Mouse (Mus musculus): ENCODE data around the gene Bbs9. TPM values are rescaled to one million over a fixed set of nuclear protein-coding genes. Genes with fewer than 3 reads are reported as not detected.

Gene Bbs9
- polyA plus RNA-seq, 1 experiment: 3.3 TPM

- no peak for TF ChIP-seq CEBPB (IDR thresholded peaks at IDR 0.05; ENCODE audit: low read depth)
- no peak overlapping the region for H3ac ChIP-seq (ENCODE audit: control insufficient read depth, insufficient read length, low read depth)
- H3K79me2 ChIP-seq (ENCODE audit: control insufficient read depth, insufficient read depth): no peaks in the 10 kb centered on the region
Observed at GRCm38 (mm10) chr9:22754081-22754672, 278.7 kb downstream of the Bbs9 start.

GRCm38 (mm10) chr9:22758487-22758886 lies 283.0 kb downstream of the Bbs9 start:
- Histone ChIP-seq H3K79me2 (ENCODE audit: control insufficient read depth, insufficient read depth) (no peaks in the 10 kb centered on the region), H3K79me3 (ENCODE audit: low read depth) (no peaks in the 10 kb centered on the region), H3K4me3 (ENCODE audit: insufficient read depth, poor library complexity, severe bottlenecking) (no peak overlapping the region), H3K36me3 (ENCODE audit: control insufficient read depth, insufficient read depth) (no peaks in the 10 kb centered on the region), H3ac (ENCODE audit: control insufficient read depth, insufficient read length, low read depth) (no peak overlapping the region), H3K27me3 (ENCODE audit: control insufficient read depth, insufficient read depth, insufficient read length) (no peaks in the 10 kb centered on the region)
- no peak for TF ChIP-seq FOSL1 (IDR thresholded peaks at IDR 0.05; ENCODE audit: insufficient read depth, low read length, poor library complexity, severe bottlenecking)
- no peak for TF ChIP-seq USF1 (IDR thresholded peaks at IDR 0.05; ENCODE audit: low read depth)
- no peak for TF ChIP-seq CTCF (IDR thresholded peaks at IDR 0.05; ENCODE audit: control insufficient read depth, insufficient read depth, insufficient read length)
- TF ChIP-seq MYOD1 (IDR thresholded peaks at IDR 0.05; ENCODE audit: control insufficient read depth, insufficient read length, low read depth): no peak
- no peak for TF ChIP-seq MYOG (IDR thresholded peaks at IDR 0.05; ENCODE audit: control insufficient read depth, extremely low read depth, insufficient read length)

More at GRCm38 (mm10) chr9:22754081-22754672, 278.7 kb downstream of the Bbs9 start:
- Histone ChIP-seq H3K36me3 (ENCODE audit: control insufficient read depth, insufficient read depth) (no peaks in the 10 kb centered on the region), H3K79me3 (ENCODE audit: low read depth) (no peaks in the 10 kb centered on the region), H3K27me3 (ENCODE audit: control insufficient read depth, insufficient read depth, insufficient read length) (no peaks in the 10 kb centered on the region), H3K4me3 (ENCODE audit: insufficient read depth, poor library complexity, severe bottlenecking) (no peak overlapping the region)

- Histone ChIP-seq H3K4me3 (ENCODE audit: insufficient read depth, poor library complexity, severe bottlenecking) (no peak overlapping the region), H3K27me3 (ENCODE audit: control insufficient read depth, insufficient read depth, insufficient read length) (no peaks in the 10 kb centered on the region), H3ac (ENCODE audit: control insufficient read depth, insufficient read length, low read depth) (no peak overlapping the region), H3K79me3 (ENCODE audit: low read depth) (no peaks in the 10 kb centered on the region), H3K79me2 (ENCODE audit: control insufficient read depth, insufficient read depth) (no peaks in the 10 kb centered on the region), H3K36me3 (ENCODE audit: control insufficient read depth, insufficient read depth) (no peaks in the 10 kb centered on the region)
- TF ChIP-seq CEBPB (IDR thresholded peaks at IDR 0.05; ENCODE audit: low read depth) (no peak), USF1 (IDR thresholded peaks at IDR 0.05; ENCODE audit: low read depth) (no peak), FOSL1 (IDR thresholded peaks at IDR 0.05; ENCODE audit: insufficient read depth, low read length, poor library complexity, severe bottlenecking) (no peak), MYOD1 (IDR thresholded peaks at IDR 0.05; ENCODE audit: control insufficient read depth, insufficient read length, low read depth) (no peak), MAX (IDR thresholded peaks at IDR 0.05) (no peak), CTCF (IDR thresholded peaks at IDR 0.05; ENCODE audit: control insufficient read depth, insufficient read depth, insufficient read length) (no peak), MYOG (IDR thresholded peaks at IDR 0.05; ENCODE audit: control insufficient read depth, extremely low read depth, insufficient read length) (no peak)
Observed at GRCm38 (mm10) chr9:22759241-22759640, 283.7 kb downstream of the Bbs9 start.

GRCm38 (mm10) chr9:22760376-22760775 lies 284.9 kb downstream of the Bbs9 start:
- TF ChIP-seq MAX (IDR thresholded peaks at IDR 0.05) (no peak), CEBPB (IDR thresholded peaks at IDR 0.05; ENCODE audit: low read depth) (no peak), USF1 (IDR thresholded peaks at IDR 0.05; ENCODE audit: low read depth) (no peak), MYOG (IDR thresholded peaks at IDR 0.05; ENCODE audit: control insufficient read depth, extremely low read depth, insufficient read length) (no peak), MYOD1 (IDR thresholded peaks at IDR 0.05; ENCODE audit: control insufficient read depth, insufficient read length, low read depth) (no peak), FOSL1 (IDR thresholded peaks at IDR 0.05; ENCODE audit: insufficient read depth, low read length, poor library complexity, severe bottlenecking) (no peak), CTCF (IDR thresholded peaks at IDR 0.05; ENCODE audit: control insufficient read depth, insufficient read depth, insufficient read length) (no peak)
- no peak overlapping the region for H3ac ChIP-seq (ENCODE audit: control insufficient read depth, insufficient read length, low read depth)

GRCm38 (mm10) chr9:22761487-22761886 lies 286.0 kb downstream of the Bbs9 start:
- Histone ChIP-seq H3K27me3 (ENCODE audit: control insufficient read depth, insufficient read depth, insufficient read length) (no peaks in the 10 kb centered on the region), H3K79me3 (ENCODE audit: low read depth) (no peaks in the 10 kb centered on the region), H3K79me2 (ENCODE audit: control insufficient read depth, insufficient read depth) (no peaks in the 10 kb centered on the region), H3K36me3 (ENCODE audit: control insufficient read depth, insufficient read depth) (no peaks in the 10 kb centered on the region), H3ac (ENCODE audit: control insufficient read depth, insufficient read length, low read depth) (no peak overlapping the region), H3K4me3 (ENCODE audit: insufficient read depth, poor library complexity, severe bottlenecking) (no peak overlapping the region)
- TF ChIP-seq CTCF (IDR thresholded peaks at IDR 0.05; ENCODE audit: control insufficient read depth, insufficient read depth, insufficient read length) (no peak), CEBPB (IDR thresholded peaks at IDR 0.05; ENCODE audit: low read depth) (no peak), MAX (IDR thresholded peaks at IDR 0.05) (no peak), USF1 (IDR thresholded peaks at IDR 0.05; ENCODE audit: low read depth) (no peak), MYOG (IDR thresholded peaks at IDR 0.05; ENCODE audit: control insufficient read depth, extremely low read depth, insufficient read length) (no peak), MYOD1 (IDR thresholded peaks at IDR 0.05; ENCODE audit: control insufficient read depth, insufficient read length, low read depth) (no peak), FOSL1 (IDR thresholded peaks at IDR 0.05; ENCODE audit: insufficient read depth, low read length, poor library complexity, severe bottlenecking) (no peak)

More at GRCm38 (mm10) chr9:22760376-22760775, 284.9 kb downstream of the Bbs9 start:
- Histone ChIP-seq H3K79me3 (ENCODE audit: low read depth) (no peaks in the 10 kb centered on the region), H3K27me3 (ENCODE audit: control insufficient read depth, insufficient read depth, insufficient read length) (no peaks in the 10 kb centered on the region), H3K4me3 (ENCODE audit: insufficient read depth, poor library complexity, severe bottlenecking) (no peak overlapping the region), H3K36me3 (ENCODE audit: control insufficient read depth, insufficient read depth) (no peaks in the 10 kb centered on the region), H3K79me2 (ENCODE audit: control insufficient read depth, insufficient read depth) (no peaks in the 10 kb centered on the region)

- Histone ChIP-seq H3K27me3 (ENCODE audit: control insufficient read depth, insufficient read depth, insufficient read length) (no peaks in the 10 kb centered on the region), H3K4me3 (ENCODE audit: insufficient read depth, poor library complexity, severe bottlenecking) (no peak overlapping the region)
Observed at GRCm38 (mm10) chr9:22765618-22766220, 290.2 kb downstream of the Bbs9 start.

More at GRCm38 (mm10) chr9:22765618-22766220, 290.2 kb downstream of the Bbs9 start:
- no peaks in the 10 kb centered on the region for H3K36me3 ChIP-seq (ENCODE audit: control insufficient read depth, insufficient read depth)
- no peak for TF ChIP-seq USF1 (IDR thresholded peaks at IDR 0.05; ENCODE audit: low read depth)
- no peak for TF ChIP-seq CTCF (IDR thresholded peaks at IDR 0.05; ENCODE audit: control insufficient read depth, insufficient read depth, insufficient read length)
- TF ChIP-seq MYOG (IDR thresholded peaks at IDR 0.05; ENCODE audit: control insufficient read depth, extremely low read depth, insufficient read length): no peak
- TF ChIP-seq MYOD1 (IDR thresholded peaks at IDR 0.05; ENCODE audit: control insufficient read depth, insufficient read length, low read depth): no peak
- no peak for TF ChIP-seq CEBPB (IDR thresholded peaks at IDR 0.05; ENCODE audit: low read depth)
- H3ac ChIP-seq (ENCODE audit: control insufficient read depth, insufficient read length, low read depth): no peak overlapping the region
- H3K79me3 ChIP-seq (ENCODE audit: low read depth): no peaks in the 10 kb centered on the region
- no peaks in the 10 kb centered on the region for H3K79me2 ChIP-seq (ENCODE audit: control insufficient read depth, insufficient read depth)
